Mouse (Mus musculus) R1 (cell line): ENCODE measurements around the gene Foxa2.

Experiments
- DNase-seq: peaks from one replicate; pipeline ENCODE4 v3.0.0-alpha.2; 2018; ENCODE audit warnings: low read depth, low spot score

Gene Foxa2

DNA sequence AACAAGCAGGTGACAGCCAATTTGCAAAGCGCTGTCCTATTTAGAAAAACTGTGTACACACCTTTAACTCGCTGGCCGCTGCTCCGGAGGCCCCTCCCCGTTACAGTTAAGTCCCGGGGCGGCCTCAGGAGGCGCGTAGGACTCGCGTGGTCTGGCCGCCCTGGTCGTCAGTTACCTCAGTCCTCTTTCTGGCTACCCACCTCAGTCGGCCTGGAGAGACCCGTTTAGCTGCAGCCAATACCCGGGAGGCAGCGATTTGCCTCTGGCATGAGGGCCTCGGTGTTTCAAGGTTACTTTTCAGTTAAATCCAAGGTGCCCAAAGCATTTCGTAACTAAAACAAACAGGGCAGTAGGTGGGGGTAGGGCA is at the start of gene Foxa2:
TSS of gene Foxa2 (minus strand) at position 171 of the 367 bp plus-strand sequence.
- no peak for DNase-seq

DNA sequence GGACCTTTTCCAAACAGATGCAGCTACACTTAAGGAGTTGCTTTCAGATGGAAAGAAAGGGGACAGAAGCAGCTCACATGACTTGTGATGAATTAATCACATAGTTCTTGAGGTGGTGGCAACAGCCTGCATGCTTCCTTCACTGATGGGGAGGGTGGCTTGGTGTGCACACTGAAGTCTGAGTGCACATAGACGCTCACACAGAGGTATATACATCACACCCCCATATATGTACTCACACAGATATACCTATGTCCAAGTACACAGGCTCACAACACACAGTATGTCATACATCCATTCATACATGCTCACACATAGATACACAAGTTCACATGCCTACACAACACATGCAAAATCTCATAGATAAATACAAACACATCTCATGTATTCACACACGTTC is 45.3 kb upstream of the Foxa2 start:
- no peak for DNase-seq

GRCm38 (mm10) chr2:148091657-148092056 is 44.9 kb upstream of the Foxa2 start:
- no peak for DNase-seq

DNA sequence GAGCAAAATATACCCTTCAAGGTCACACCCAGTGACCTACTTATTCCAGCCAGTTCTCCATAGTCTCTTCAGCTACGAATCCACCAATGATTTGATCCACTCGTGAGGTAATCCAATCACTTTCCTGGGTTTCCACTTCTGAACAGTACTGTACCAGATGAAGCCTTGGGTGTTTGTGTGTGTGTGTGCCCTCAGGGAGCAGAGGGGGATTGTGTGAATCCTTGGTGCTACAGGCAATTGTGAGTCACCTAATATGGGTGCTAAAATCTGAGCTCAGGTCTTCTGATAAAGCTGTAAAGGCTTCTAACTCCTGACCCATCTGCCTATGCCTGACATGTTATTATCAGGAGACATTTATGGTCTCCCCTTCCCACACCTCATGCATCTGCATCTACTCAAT is 43.3 kb upstream of the Foxa2 start:
- DNase-seq = no peak

- DNase-seq = no peak
Observed at GRCm38 (mm10) chr2:148085529-148085928, 38.8 kb upstream of the Foxa2 start.

GRCm38 (mm10) chr2:148085126-148085525 is 38.4 kb upstream of the Foxa2 start:
- no peak for DNase-seq

DNA sequence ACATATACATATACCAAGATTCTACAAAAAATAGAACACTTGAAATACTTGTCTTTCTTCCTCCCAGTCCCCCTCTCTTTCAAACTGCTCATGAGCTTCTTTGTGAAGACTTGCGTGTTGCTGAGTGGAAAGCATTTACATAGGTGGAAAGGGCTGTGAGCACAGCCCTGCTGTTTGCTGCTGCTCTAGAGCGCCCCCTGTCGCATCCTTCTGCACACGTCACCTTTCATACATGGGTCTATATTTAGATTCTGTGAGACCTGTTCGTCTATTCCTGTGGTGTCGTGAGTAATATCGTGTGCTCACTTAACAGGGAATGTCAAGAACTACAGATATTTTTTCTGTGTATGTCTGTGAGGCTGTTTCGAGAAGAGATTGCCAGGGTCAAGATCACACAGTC is 35.5 kb upstream of the Foxa2 start:
- peak; percentile 55 for DNase-seq

GRCm38 (mm10) chr2:148060705-148061104 is 13.9 kb upstream of the Foxa2 start:
- peak; percentile 4 for DNase-seq

DNA sequence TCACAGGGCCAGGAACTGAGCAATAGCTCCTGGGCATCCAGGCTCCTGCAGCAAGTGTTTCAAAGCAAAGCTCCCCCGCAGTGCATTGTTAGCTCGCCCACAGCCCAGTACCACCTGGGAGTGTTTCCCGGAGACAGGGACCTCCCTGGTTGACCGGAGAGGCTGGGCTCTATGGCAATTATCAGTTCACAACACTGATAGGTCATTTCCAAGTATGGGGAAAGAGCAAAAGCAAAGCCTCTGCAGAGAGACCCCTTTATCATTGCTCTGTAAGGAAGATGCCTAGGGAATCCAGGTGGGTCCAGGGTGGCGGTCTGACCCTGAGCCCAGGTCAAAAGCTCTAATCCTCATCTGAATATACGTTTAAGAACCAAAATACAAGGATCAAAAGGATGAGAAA is 6.6 kb upstream of the Foxa2 start:
- no peak for DNase-seq

GRCm38 (mm10) chr2:148048484-148049129 is 1.8 kb upstream of the Foxa2 start:
- peak; percentile 68 for DNase-seq

- DNase-seq = no peak
Observed at GRCm38 (mm10) chr2:148047611-148048010, 842 bp upstream of the Foxa2 start.

DNA sequence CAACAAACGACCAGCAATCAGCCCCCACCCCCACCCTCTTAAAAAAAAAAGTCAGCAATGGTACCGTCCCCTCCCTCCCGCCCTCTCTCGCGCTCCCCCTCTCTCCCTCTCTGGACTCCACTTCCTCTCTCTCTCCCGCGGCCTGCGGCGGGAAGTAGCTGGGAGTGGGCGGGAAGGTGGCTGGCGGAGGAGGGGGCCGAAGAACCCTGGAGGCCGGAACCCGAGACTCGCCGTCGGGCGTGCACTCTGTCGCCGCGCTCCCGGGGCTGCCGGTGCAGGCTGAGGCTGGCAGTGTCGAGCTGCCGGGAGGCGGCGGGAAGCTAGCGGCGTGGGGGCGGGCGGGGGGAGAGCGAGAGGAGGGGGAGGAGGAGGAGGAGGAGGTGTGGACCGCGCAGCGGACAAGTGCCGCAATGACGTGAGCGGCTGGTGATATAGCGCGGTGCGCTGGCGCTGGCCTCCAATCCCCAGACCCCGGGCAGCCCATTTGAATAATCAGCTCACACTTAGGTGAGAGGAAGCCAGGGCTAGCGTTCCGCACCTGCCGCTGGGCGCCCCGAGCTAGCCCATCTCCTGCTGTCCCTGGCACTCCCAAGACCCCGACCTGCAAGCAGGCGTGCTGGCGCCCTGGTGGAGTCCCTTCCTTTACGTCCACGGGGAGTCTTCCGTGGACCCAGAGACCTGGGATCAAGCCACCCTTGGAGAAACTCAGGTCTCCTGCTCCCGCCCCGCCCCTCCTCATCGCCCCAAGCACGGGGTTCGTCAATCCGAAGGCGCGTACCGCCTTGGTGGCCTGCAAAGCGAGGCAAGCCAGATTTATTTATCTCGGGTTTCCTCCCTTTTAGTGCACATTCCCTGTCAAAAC is 601 bp downstream of the Foxa2 start:
- DNase-seq = peak; percentile 59

DNA sequence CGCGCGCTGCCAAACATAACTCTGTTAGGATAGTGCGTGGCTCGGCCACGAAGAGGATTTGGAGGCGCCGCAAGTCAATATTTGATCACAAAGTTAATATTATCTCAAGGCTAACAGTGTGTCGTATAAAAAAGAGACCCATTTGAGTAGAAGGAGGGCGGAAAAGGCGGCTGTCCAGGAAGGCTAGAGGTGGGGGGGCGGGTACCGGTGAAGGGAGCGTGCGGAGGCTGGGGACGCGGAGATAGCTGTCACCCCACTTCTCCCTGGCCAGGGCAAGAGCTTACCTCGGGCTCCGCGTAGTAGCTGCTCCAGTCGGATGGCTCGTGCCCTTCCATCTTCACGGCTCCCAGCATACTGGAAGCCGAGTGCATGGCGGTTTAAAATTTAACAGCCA is 1.2 kb downstream of the Foxa2 start:
- peak; percentile 38 for DNase-seq

- DNase-seq = peak; percentile 23
Observed at GRCm38 (mm10) chr2:148044877-148045539, 1.8 kb downstream of the Foxa2 start.

DNA sequence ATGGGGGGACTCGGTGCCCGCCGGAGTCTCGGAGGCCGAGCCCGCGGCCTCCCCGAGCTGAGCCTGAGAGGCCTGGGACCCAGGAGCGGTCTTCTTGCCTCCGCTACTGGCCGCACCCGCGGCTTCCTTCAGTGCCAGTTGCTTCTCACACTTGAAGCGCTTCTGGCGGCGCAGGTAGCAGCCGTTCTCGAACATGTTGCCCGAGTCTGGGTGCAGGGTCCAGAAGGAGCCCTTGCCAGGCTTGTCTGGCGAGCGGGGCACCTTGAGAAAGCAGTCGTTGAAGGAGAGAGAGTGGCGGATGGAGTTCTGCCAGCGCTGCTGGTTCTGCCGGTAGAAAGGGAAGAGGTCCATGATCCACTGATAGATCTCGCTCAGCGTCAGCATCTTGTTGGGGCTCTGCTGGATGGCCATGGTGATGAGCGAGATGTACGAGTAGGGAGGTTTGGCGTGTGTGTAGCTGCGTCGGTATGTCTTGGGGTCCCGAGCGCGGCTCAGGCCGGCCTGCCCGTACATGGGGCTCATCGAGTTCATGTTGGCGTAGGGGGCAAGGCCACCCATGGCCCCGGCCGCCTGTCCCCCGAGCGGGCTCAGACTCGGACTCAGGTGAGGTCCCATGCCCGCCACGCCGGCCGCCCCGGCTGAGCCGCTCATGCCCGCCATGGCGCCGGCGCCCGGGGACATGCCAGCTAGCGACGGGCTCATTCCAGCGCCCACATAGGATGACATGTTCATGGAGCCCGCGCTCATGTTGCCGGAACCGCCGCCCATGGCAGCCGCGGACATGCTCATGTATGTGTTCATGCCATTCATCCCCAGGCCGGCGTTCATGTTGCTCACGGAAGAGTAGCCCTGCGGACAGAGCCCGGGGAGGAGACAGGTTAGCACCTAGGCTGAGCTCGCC is 2.5 kb downstream of the Foxa2 start:
- peak; percentile 43 for DNase-seq

DNA sequence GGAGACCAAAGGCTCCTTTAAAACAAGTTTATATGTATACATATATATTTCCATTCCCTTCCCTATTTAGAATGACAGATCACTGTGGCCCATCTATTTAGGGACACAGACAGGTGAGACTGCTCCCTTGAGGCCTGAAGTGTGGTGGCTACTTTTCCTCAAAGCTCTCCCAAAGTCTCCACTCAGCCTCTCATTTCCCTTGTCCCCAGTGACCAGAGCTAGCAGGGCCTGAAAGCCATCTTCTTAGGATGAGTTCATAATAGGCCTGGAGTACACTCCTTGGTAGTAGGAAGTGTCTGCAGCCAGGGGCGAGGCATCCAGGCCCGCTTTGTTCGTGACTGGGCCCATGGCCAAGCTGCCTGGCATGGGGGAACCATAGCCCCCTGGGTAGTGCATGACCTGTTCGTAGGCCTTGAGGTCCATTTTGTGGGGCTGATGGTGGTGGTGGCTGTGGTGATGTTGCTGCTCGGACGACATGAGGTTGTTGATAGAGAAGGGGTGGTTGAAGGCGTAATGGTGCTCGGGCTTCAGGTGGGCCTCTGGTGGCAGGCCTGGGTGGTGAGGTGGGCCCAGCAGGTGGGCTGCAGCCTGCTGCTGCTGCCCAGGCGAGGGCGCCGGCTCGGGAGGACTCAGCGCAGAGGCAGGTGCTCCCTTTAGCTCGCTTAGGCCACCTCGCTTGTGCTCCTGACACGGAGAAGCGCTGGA is 3.3 kb downstream of the Foxa2 start:
- DNase-seq = no peak

DNA sequence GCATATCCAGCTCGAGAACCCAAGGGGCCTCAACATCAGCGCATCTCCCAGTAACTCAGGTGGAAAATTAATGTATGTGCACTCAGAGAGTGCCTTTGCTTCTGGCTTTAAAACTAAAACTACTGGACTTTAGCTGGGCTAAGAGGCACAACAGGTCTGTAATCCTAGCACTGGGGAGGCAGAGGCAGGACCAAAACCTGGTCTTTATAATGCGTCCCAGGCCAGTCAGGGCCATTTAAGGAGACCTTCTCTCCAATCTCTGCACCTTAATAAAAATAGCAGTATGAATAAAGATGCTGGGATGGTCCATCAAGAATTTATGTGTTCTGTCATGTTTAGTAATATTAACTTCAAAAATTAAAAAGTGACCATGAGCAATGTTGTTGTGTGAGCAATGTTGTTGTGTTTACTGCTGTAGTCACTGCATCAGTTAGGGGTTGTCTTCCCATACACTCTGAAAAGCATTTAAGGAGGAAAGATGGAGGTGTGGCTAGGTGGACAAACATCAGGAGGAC is 4.6 kb downstream of the Foxa2 start:
- DNase-seq = no peak

DNA sequence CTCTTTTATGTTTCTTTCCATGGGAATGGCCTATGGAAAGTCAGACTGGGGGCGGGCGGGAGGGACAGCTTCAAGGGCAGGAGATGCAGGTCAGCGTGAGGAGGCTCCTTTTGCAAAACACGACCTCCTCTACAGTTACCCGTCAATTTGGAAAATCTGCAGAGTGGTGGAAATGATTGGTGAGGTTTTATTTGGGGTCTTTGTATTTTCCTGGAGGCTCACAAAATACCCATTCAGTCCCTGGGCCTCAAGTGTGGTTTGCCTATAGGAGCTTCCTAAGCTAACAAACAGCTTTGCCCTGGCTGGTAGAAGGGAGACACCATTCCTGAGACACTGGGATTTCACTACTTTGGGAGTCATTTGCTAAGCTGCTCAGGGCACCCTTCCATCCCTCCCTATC is 5.4 kb downstream of the Foxa2 start:
- no peak for DNase-seq

DNA sequence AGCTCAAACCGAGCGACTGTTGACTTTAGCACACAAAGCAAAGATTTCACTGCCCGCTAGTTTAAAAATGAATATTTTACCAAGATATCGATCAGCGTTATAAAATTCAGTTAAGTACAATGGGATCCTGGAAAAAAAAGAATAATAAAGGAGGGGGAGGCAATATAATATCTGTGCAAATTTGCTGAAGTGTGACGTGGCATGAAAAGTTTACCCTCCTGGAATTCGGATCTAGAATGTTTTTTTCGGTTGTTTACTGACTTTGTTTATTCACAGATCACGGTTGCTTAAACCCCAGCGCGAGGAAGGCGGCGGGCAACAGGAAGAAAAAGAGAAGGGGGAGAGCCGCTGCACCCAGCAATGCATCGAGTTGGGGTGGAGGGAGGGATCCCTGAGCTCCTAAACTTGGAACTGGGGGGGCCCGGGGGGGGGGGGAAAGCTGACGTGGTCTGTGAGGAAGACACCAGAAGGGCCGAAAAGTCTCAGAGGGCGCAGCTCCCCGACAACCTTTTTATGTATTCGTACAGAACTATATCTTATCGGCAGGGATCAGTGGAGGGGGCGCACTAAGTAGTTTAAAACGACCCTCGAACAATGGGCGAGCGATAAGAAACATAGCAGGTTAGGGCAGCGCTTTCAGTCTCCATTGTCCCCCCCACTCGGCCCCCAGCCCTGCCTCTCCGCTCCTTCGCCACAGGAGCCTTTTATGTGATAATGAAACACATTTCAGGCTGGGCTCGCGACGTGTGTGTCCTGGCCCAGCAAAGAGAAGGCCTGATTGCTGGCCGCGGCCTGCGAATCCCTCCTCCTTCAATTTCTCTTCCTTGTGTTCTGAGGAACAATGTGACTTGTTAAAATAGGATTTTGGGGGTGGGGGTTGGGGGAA is 6.3 kb downstream of the Foxa2 start:
- DNase-seq = peak; percentile 55
